13 mouse cellular contexts compared by ENCODE assay signal in genomic region chr5:119679614-119680328, GRCm38 (mm10). TPM values are rescaled to one million over a fixed set of nuclear protein-coding genes. Genes with fewer than 3 reads are reported as not detected.
A peak's percentile ranks its signal among the peaks of the same experiment; 100 is the strongest.
DNase-seq lines count a peak whose midpoint lies in the region; ATAC-seq lines count a peak whose summit lies in the region.
"Had no signal": no experiment of that assay in that cellular context is flagged by ENCODE, and none has a peak within 500 bp of the region (broad histone marks: within the 10 kb centered on the region; RNA-seq: fewer than 3 reads in every experiment).

No protein-coding gene starts in this region.

- H3K36me3 ChIP-seq in heart, embryonic 13.5 days = peaks cover 7% of the 10 kb centered on the region; the same call in 1 of the 2 replicates
- H3K36me3 ChIP-seq in lung, embryonic 16.5 days (ENCODE audit: control insufficient read depth, insufficient read depth, low read length) = peaks cover 3% of the 10 kb centered on the region; the same call in 1 of the 2 replicates
- peaks cover 9% of the 10 kb centered on the region; the same call in 1 of the 2 replicates for H3K36me3 ChIP-seq in embryonic facial prominence, embryonic 15.5 days
- 0 out of 2 replicates have a peak, but pooled peaks cover 3% of the 10 kb centered on the region for H3K36me3 ChIP-seq in stomach, embryonic 14.5 days (ENCODE audit: control insufficient read depth, insufficient read depth, low read length)
- H3K36me3 ChIP-seq: midbrain, embryonic 12.5 days had no signal

- H3K4me3 ChIP-seq in heart, embryonic 13.5 days = peak overlapping the region; percentile 46
- H3K4me3 ChIP-seq in lung, embryonic 16.5 days (ENCODE audit: low read length) = peak overlapping the region; percentile 44
- peak overlapping the region; percentile 38 for H3K4me3 ChIP-seq in embryonic facial prominence, embryonic 15.5 days (replicated peaks)
- peak overlapping the region; percentile 11; the same call in 1 of the 2 replicates for H3K4me3 ChIP-seq in stomach, embryonic 14.5 days (ENCODE audit: low read depth, low read length)
- H3K4me3 ChIP-seq: midbrain, embryonic 12.5 days had no signal

- no peak for ATAC-seq in heart, embryonic 13.5 days (ENCODE audit: extremely low read depth, insufficient number of reproducible peaks, low FRiP score, low TSS enrichment)
- ATAC-seq in lung, embryonic 16.5 days (ENCODE audit: low read depth) = peak; percentile 6; the same call in 1 of the 2 replicates
- no peak for ATAC-seq in embryonic facial prominence, embryonic 15.5 days (ENCODE audit: insufficient number of reproducible peaks, low FRiP score, low TSS enrichment, low read depth)
- ATAC-seq in stomach, embryonic 14.5 days (ENCODE audit: insufficient number of reproducible peaks, insufficient read depth, low FRiP score, low read depth) = no peak
- ATAC-seq: CD4-positive, CD25-positive, alpha-beta regulatory T cell, adult 4 months had no signal

- H3K27ac ChIP-seq in heart, embryonic 13.5 days (replicated peaks) = peak overlapping the region; percentile 24; the same call in 1 of the 2 replicates
- peak overlapping the region; percentile 57 for H3K27ac ChIP-seq in lung, embryonic 16.5 days (ENCODE audit: low read length)
- H3K27ac ChIP-seq in embryonic facial prominence, embryonic 15.5 days (replicated peaks) = peak overlapping the region; percentile 81
- peak overlapping the region; percentile 29; the same call in 1 of the 2 replicates for H3K27ac ChIP-seq in stomach, embryonic 14.5 days (ENCODE audit: low read length)
- H3K27ac ChIP-seq: midbrain, embryonic 12.5 days had no signal

- peak overlapping the region; percentile 72 for H3K9ac ChIP-seq in heart, embryonic 13.5 days
- peak overlapping the region; percentile 66 for H3K9ac ChIP-seq in lung, embryonic 16.5 days (ENCODE audit: low read length)
- peak overlapping the region; percentile 26 for H3K9ac ChIP-seq in embryonic facial prominence, embryonic 15.5 days
- 0 out of 2 replicates have a peak overlapping the region, but pooled peaks have one; percentile 11 for H3K9ac ChIP-seq in stomach, embryonic 14.5 days (replicated peaks; ENCODE audit: low read depth, low read length)
- H3K9ac ChIP-seq: midbrain, embryonic 12.5 days had no signal

- peaks cover 96% of the 10 kb centered on the region for H3K27me3 ChIP-seq in heart, embryonic 13.5 days (replicated peaks)
- peaks cover 25% of the 10 kb centered on the region for H3K27me3 ChIP-seq in lung, embryonic 16.5 days (ENCODE audit: control insufficient read depth, insufficient read depth, low read depth, low read length)
- H3K27me3 ChIP-seq in embryonic facial prominence, embryonic 15.5 days = peaks cover 40% of the 10 kb centered on the region
- H3K27me3 ChIP-seq in stomach, embryonic 14.5 days (ENCODE audit: control insufficient read depth, insufficient read depth, low read length) = peaks cover 41% of the 10 kb centered on the region

- no peaks in the 10 kb centered on the region for H3K9me3 ChIP-seq in heart, embryonic 13.5 days
- no peaks in the 10 kb centered on the region for H3K9me3 ChIP-seq in lung, embryonic 16.5 days (ENCODE audit: control insufficient read depth, low read length)
- no peaks in the 10 kb centered on the region for H3K9me3 ChIP-seq in embryonic facial prominence, embryonic 15.5 days (replicated peaks)
- H3K9me3 ChIP-seq in stomach, embryonic 14.5 days (ENCODE audit: control insufficient read depth, low read depth, low read length) = no peaks in the 10 kb centered on the region
- H3K9me3 ChIP-seq: midbrain, embryonic 12.5 days had no signal

- WGBS in heart, embryonic 13.5 days = 51% methylated on average over 10 of the region's 10 CpGs
- 38% methylated on average over 10 of the region's 10 CpGs for WGBS in lung, embryonic 16.5 days
- 31% methylated on average over 10 of the region's 10 CpGs for WGBS in embryonic facial prominence, embryonic 15.5 days
- WGBS in stomach, embryonic 14.5 days = 47% methylated on average over 10 of the region's 10 CpGs

- no peak for DNase-seq in heart, adult 18-20 months
- DNase-seq in lung, postnatal 36 days = no peak
- DNase-seq in MN1 (ENCODE audit: low spot score) = no peak
- DNase-seq in kidney, adult 11 months = no peak
- DNase-seq: adrenal gland, adult 8-10 months; cerebellum, adult 18-20 months; thymus, adult 18-20 months had no signal

- peak overlapping the region; percentile 65 for H3K4me2 ChIP-seq in heart, embryonic 13.5 days
- H3K4me2 ChIP-seq in lung, embryonic 16.5 days (ENCODE audit: low read depth, low read length) = peak overlapping the region; percentile 61
- H3K4me2 ChIP-seq in embryonic facial prominence, embryonic 15.5 days (replicated peaks) = peak overlapping the region; percentile 55
- peak overlapping the region; percentile 25 for H3K4me2 ChIP-seq in stomach, embryonic 14.5 days (replicated peaks; ENCODE audit: low read depth, low read length)
- H3K4me2 ChIP-seq: midbrain, embryonic 12.5 days had no signal

- H3K4me1 ChIP-seq in heart, embryonic 13.5 days = peaks cover 18% of the 10 kb centered on the region
- peaks cover 20% of the 10 kb centered on the region; the same call in 1 of the 2 replicates for H3K4me1 ChIP-seq in lung, embryonic 16.5 days (replicated peaks; ENCODE audit: control insufficient read depth, insufficient read depth, low read length)
- H3K4me1 ChIP-seq in embryonic facial prominence, embryonic 15.5 days = peaks cover 42% of the 10 kb centered on the region
- no peaks in the 10 kb centered on the region for H3K4me1 ChIP-seq in stomach, embryonic 14.5 days (ENCODE audit: control insufficient read depth, insufficient read depth, low read length)
- H3K4me1 ChIP-seq: midbrain, embryonic 12.5 days had no signal

RNA-seq across cellular contexts. Expression of gene Tbx3, which starts 9.3 kb away (rescaled TPM):
- 9.4 and 12.8 TPM in 2 replicates for polyA plus RNA-seq in heart, embryonic 13.5 days (2015; fragmentation: Nextera tagmentation; extraction: Ambion mirVana)
- 10 to 100 TPM; 10.1 to 10.9 TPM for total RNA-seq in heart, adult 18-20 months (2021)
- polyA plus RNA-seq in lung, embryonic 16.5 days (2015; fragmentation: Nextera tagmentation; extraction: Ambion mirVana) = 53.4 and 65.3 TPM in 2 replicates
- 38.8 and 42.1 TPM in 2 replicates for polyA plus RNA-seq in embryonic facial prominence, embryonic 15.5 days (2015; fragmentation: Nextera tagmentation; extraction: Ambion mirVana)
- 20.4 and 20.6 TPM in 2 replicates for polyA plus RNA-seq in stomach, embryonic 14.5 days (2014; fragmentation: Nextera tagmentation; extraction: Ambion mirVana)

Comparison
In these comparisons a context has a peak if more than half of its experiments do, and no peak if none do; other contexts are left out.
1. H3K27ac ChIP-seq: peak in every context shown above with its lines; median percentile 81 in embryonic facial prominence, embryonic 15.5 days; 57 in lung, embryonic 16.5 days; 29 in stomach, embryonic 14.5 days; 24 in heart, embryonic 13.5 days.
2. H3K9ac ChIP-seq: peak in every context shown above with its lines; median percentile 72 in heart, embryonic 13.5 days; 66 in lung, embryonic 16.5 days; 26 in embryonic facial prominence, embryonic 15.5 days; 11 in stomach, embryonic 14.5 days.